Mouse (Mus musculus) adrenal gland, postnatal 25 days (tissue): ENCODE results near the gene Pacs2. TPM values are rescaled to one million over a fixed set of nuclear protein-coding genes. Genes with fewer than 3 reads are reported as not detected.

Source experiments
- DNase-seq: peaks from one replicate; pipeline ENCODE4 v3.0.0; 2021; ENCODE audit warnings: mixed read lengths
- total RNA-seq: library from RNA; stranded (reverse); gene quantifications from 2 replicates; pipeline ENCODE4 v1.2.3, GENCODE M21; 2021

Gene Pacs2
- total RNA-seq, 1 experiment from 2014 or later = 55.5 TPM

DNA sequence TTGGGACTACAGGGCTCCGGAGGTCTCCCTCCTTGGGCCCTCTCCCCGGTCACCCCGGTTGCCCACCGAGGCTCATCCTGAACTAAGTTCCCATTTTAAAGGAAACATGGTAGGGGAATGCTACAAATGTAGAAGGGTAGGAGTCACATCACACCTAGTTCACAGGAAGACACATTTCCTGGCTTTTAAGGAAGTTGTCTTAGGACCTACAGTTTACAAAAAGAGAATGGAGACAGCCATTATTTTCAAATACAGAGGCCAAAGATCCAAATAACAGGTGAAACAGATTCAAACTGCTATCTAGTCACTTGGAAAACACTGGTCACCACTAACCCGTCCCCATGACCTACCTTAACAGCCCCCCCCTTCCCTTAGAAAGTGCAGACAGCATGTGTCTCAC, 1.9 kb upstream of the Pacs2 start:
- no peak for DNase-seq

GRCm38 (mm10) chr12:113013021-113013491, 1.3 kb upstream of the Pacs2 start:
- no peak for DNase-seq

- peak; percentile 35 for DNase-seq
Measured at GRCm38 (mm10) chr12:113014561-113015556, 551 bp downstream of the Pacs2 start.

GRCm38 (mm10) chr12:113015956-113016355, 1.6 kb downstream of the Pacs2 start:
- no peak for DNase-seq

DNA sequence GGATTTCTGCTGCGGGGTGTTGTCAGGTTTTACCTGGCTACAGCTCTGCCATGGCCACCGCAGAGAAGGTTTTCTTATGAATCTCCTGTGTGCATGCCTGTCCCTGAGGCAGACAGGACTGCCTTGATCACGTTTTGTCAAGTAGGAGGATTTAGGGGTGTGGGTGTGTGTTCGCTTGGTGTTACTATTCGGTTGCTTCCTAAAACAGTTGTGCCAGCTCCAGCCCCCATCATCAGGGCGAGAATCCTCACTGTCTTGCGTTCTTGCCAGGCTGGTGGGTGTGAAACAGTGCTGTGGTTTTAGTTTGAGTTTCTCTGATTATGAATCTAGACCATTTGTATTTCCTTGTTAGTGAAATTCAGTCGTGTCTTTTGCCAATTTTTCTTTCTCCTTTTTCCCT, 2.7 kb downstream of the Pacs2 start:
- DNase-seq = no peak

DNA sequence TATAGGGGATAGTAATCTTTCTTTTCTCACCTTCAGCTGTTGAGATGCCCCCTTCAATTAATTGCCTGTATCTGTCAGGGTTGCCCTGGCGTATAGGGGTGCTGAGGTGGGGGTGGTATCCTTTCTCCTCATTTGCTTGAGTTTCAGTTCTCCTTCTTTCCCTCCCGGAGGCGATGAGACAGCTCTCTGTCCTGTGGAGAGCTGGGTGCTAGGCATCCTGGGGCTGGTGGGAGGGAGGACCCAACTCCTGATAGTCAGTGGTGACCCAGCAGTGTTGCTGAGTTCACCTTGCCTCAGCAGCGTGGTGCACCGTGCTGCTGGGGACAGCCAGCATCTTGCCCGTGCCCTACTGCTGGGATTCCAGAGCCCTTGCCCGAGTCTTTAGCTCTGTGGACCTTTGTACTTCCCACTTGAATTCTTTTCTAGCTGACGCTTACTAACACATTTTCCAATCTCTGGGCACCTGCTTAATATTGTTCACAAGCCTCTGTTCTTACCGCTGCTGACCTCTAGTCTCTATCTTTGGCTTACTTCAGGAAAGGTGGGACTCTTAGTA, 3.2 kb downstream of the Pacs2 start:
- DNase-seq = no peak

DNA sequence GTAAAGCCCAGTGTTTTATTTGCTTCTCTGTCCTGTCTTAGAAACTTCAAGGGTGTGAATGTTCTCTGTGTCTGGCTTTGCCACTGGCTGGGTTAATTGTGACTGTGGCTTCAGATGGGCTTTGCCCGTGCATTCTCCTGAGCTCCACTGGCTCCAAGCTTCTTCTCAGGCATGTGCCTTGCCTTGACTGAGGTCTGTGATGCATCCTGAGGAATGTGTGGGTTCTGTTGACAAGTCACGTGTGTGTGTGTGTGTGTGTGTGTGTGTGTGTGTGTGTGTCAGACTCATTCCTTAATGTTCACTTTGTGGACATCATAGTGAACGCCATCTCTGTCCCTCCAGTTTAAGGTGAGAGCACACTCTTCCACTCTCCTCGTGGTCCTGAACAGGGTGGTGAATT, 4.5 kb downstream of the Pacs2 start:
- no peak for DNase-seq

GRCm38 (mm10) chr12:113021488-113021887, 7.2 kb downstream of the Pacs2 start:
- no peak for DNase-seq

DNA sequence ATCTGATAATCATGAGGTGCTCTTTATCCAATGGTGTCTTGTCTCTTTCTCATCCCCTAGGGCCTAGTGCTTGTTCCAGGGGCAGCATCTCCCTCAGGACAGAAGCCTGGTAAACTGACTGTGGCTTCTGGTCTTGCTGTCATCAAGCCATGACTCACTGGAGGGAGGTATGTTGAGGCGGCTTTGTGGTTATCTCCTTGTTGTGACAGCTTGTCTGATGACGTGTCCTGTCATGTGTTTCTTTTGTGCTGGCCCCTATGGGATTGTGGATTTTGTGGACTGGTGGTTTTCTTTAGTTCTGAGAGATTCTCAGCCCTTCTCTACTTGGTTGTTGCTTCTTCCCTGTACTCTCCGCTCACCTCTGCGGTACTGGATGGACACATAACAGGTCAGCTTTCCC, 8.8 kb downstream of the Pacs2 start:
- DNase-seq = no peak

DNA sequence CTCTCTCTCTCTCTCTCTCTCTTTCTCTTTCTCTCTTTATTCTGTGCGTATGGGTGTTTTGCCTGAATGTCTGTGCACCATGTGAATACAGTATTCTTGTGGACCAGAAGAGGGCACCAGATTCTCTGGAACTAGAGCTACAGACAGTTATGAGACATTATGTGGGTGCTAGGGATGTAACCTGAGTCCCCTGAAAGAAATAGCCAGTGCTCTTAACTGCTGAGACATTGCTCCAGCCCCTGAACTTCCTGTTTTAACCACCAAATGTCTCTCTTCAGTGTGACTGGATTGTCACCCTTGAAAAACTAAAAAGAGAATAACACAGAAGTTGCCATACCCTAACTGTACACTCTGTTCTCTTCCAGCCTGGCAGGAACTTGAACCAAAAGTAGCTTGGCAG, 12.2 kb downstream of the Pacs2 start:
- DNase-seq = no peak

DNA sequence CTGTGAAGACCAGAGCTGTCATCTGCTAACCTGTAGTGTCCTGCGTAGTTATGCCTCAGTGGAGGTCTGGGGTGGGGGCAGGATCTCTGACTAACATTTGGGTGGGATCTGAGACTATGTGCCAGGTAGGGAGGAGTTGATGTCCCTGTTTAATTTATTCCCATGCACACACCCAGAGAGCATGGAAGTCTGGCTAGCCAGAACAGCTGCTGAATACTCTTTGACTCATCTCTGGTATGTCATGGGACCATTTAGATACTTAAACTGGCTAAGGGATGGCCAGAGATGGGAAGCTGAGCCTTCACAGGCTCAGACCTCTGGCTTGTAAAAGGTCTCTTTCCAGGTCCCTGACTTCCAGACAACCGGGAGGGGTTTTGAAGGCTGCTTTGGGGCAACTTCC, 13.2 kb downstream of the Pacs2 start:
- no peak for DNase-seq

DNA sequence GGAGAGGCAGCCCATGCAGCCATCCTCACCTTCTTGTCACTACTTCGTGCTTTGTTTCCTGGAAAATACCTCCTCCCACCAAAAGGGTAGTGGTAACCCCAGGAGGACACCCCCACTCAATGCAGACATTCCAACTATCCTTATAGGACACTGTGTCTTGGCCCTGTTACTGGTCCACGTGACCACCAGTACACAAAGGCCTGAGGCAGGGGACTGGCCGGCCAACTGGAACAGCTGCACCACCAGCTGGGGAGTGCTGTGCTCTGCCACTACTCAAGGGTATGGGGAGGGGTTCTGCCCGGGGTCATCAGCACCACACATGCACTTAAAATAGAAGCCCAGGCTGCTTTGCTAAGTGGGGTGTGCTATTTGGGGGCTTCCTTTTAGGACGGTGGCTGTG, 13.8 kb downstream of the Pacs2 start:
- DNase-seq = no peak

GRCm38 (mm10) chr12:113028898-113029297, 14.6 kb downstream of the Pacs2 start:
- DNase-seq = no peak

DNA sequence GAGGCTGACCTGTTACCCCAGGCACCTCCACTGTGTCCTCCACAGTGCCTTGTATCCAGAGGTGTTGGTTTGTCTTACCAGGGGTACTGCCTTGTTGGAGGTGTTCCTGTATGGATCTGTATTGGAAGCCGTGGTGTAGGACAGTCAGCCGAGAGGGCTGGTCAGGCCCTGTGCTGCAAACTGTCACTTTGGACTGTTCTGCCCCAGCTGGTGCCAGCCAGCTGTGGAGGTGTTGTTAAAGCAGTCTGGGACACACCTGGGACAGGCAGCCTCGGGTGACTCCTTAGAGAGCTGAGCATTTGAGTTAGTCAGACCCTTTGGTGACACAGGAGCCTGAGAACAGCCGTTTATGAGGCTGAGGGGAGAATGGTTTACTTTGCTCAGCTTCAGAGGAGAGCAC, 15.7 kb downstream of the Pacs2 start:
- no peak for DNase-seq

DNA sequence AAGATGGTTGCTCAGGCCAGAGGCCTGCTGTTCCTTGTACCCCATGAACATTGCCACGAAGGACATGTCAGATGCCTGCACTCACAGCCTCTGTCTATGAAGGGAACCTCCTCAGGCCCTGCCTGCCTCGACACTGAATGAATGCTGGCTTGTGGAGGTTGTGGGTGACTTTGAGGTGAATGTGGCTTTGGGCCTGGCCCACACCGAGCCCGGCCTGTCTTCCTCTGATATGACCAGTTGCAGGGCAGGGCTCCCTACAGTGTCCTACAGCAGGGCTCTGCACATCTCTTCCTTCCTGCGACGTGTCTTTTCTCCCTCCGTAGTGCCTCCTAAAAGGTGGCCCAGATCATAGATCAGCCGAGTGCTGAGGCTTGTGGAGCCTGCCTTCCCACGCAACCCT, 16.7 kb downstream of the Pacs2 start:
- DNase-seq = no peak

- DNase-seq = no peak
Measured at GRCm38 (mm10) chr12:113031441-113031840, 17.1 kb downstream of the Pacs2 start.

- peak; percentile 27 for DNase-seq
Measured at GRCm38 (mm10) chr12:113032296-113033250, 18.3 kb downstream of the Pacs2 start.

DNA sequence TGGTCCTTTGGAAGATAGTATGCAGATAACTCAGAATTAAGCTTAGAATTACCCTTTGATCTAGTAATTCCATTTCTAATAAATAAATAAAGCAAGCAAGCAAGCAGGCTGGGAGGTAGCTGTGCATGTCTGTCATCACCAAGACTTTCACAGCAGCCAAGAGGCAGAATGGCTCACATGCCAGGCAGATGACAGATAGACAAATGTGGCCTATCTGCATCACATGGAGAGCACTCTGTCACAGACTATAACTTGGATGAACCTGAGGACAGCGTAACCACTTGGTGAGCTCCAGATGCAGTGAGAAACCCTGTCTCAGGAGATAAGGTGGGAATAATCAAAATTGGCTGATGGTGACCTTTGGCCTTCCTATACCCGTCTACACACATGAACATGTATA, 20.8 kb downstream of the Pacs2 start:
- DNase-seq = no peak

DNA sequence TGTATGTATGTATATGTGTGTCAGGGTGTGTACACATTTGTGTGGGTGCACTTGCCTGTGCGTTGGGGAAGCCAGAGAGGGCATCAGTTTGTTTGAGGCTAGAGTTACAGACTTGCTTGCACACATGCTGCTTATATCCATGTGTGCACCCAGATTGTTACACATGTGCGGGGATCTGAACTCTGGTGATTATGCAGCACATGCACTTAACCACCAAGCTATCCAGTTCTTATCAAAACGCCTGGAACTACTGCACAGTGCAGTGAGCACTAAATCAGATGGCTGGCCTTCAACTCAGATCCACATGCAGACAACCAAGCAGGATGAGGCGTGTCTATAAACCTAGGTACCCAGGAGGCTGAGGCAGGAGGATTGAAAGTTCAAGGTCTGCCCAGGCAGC, 22.7 kb downstream of the Pacs2 start:
- no peak for DNase-seq

GRCm38 (mm10) chr12:113038414-113038813, 24.1 kb downstream of the Pacs2 start:
- no peak for DNase-seq

DNA sequence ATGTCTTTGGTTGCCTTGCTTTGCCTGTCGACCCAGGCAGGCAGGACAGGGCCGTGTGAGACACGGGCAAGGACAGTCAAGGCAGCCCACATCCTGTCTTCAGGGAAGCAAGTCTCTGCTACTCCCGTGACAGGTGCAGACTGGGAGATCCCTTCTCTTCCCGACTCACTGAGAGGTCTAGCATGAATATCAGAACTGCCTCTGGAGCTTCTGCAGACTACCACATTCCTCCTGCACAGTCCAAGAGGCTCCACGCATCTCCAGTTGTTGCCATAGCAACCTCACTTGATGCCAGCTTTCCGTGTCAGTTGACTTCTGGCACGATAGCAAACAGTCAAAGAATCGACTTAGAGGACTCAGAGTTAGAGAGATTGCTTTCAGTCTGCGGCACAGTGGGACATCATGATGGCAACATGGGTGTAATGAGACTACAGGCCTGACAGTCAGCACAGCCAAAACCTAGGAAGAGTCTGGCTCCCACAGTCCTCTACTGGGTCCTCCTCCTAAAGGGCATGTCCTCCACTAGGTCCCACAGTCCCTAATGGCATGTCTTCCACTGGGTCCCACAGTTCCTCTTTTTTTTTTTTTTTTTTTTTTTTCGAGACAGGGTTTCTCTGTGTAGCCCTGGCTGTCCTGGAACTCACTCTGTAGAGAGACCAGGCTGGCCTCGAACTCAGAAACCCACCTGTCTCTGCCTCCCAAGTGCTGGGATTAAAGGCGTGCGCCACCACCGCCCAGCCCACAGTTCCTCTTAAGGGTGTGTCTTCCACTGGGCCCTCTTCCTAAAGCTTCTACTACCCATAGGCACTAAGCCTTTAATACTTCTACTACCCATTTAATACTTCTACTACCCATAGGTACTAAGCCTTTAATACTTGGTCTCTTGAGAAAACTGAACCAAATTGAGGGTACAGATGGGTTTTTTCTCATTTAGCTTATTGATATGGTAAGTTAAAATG, 27.5 kb downstream of the Pacs2 start:
- DNase-seq = peak; percentile 18
